Mouse (Mus musculus): ENCODE results near the gene Fgf4.

DNA sequence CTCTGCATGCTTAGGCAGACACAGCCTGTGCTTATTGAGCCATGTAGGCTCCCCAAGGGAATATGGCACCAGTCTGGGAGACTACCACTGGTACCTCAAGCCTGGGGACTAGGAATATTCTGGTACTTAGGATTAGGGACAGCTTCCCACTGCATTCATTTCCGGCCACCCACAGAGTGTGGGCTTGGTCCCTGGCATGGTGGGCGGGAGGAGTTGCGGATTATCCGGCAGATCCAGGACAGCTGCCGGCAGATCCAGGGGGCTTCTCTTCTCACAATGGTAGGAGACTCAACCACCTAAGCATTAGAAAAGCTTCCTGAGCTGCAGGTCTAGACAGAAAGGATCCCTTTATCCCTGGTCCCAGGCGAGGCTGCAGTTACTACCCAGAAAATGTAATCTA lies 51.3 kb downstream of the Fgf4 start:
- TF ChIP-seq CTCF (IDR thresholded peaks at IDR 0.05; ENCODE audit: insufficient read depth, low read length) (no peak), POLR2A (IDR thresholded peaks at IDR 0.05; ENCODE audit: borderline replicate concordance, extremely low read depth, low read depth, low read length) (no peak)

Measured in lung, adult 2 months (tissue).